24 mouse cellular contexts compared by ENCODE assay signal in genomic region chr8:57575336-57575735, GRCm38 (mm10).
DNase-seq lines count a peak whose midpoint lies in the region; ATAC-seq and TF ChIP-seq lines count a peak whose summit lies in the region.
"Had no signal": no experiment of that assay in that cellular context is flagged by ENCODE, and none has a peak within 500 bp of the region (broad histone marks: within the 10 kb centered on the region; RNA-seq: fewer than 3 reads in every experiment).

No protein-coding gene starts in this region.

- ATAC-seq in embryonic facial prominence, embryonic 11.5 days (replicated peaks; ENCODE audit: insufficient number of reproducible peaks, low FRiP score, low TSS enrichment, low read depth): 0 out of 2 replicates have a peak, but pooled peaks have one; percentile 48
- no peak for ATAC-seq in liver, embryonic 15.5 days (ENCODE audit: insufficient read depth)
- no peak for ATAC-seq in forebrain, embryonic 15.5 days (replicated peaks)
- ATAC-seq in hindbrain, embryonic 13.5 days (ENCODE audit: low FRiP score): no peak
- ATAC-seq: midbrain, embryonic 13.5 days had no signal

- no peaks in the 10 kb centered on the region for H3K27me3 ChIP-seq in embryonic facial prominence, embryonic 11.5 days (ENCODE audit: control insufficient read depth, insufficient read depth, low read length)
- no peaks in the 10 kb centered on the region for H3K27me3 ChIP-seq in embryonic facial prominence, embryonic 10.5 days (replicated peaks; ENCODE audit: low read depth, poor library complexity, severe bottlenecking)
- H3K27me3 ChIP-seq in ES-Bruce4 (ENCODE audit: control insufficient read depth, insufficient read depth, low read length, poor library complexity, severe bottlenecking): no peaks in the 10 kb centered on the region
- no peaks in the 10 kb centered on the region for H3K27me3 ChIP-seq in liver, embryonic 15.5 days
- H3K27me3 ChIP-seq in forebrain, embryonic 15.5 days: no peaks in the 10 kb centered on the region
- H3K27me3 ChIP-seq in hindbrain, embryonic 13.5 days: no peaks in the 10 kb centered on the region
- H3K27me3 ChIP-seq: forebrain, embryonic 12.5 days; hindbrain, embryonic 12.5 days; limb, embryonic 12.5 days; lung, embryonic 15.5 days; midbrain, embryonic 13.5 days had no signal

- no peaks in the 10 kb centered on the region for H3K4me1 ChIP-seq in embryonic facial prominence, embryonic 11.5 days (ENCODE audit: control insufficient read depth, insufficient read depth, low read length)
- peaks cover 15% of the 10 kb centered on the region for H3K4me1 ChIP-seq in embryonic facial prominence, embryonic 10.5 days
- peaks cover 1% of the 10 kb centered on the region for H3K4me1 ChIP-seq in ES-Bruce4 (ENCODE audit: control insufficient read depth, insufficient read depth, low read length)
- H3K4me1 ChIP-seq in liver, embryonic 15.5 days (replicated peaks): peaks cover 38% of the 10 kb centered on the region
- peaks cover 9% of the 10 kb centered on the region; the same call in 1 of the 2 replicates for H3K4me1 ChIP-seq in forebrain, embryonic 15.5 days
- peaks cover 14% of the 10 kb centered on the region for H3K4me1 ChIP-seq in hindbrain, embryonic 13.5 days (replicated peaks)
- peaks cover 4% of the 10 kb centered on the region for H3K4me1 ChIP-seq in lung, adult 2 months (ENCODE audit: control insufficient read depth, insufficient read depth, low read length)

- H3K9ac ChIP-seq in embryonic facial prominence, embryonic 11.5 days (replicated peaks; ENCODE audit: low read length): no peak overlapping the region
- no peak overlapping the region for H3K9ac ChIP-seq in ES-Bruce4 (ENCODE audit: low read depth, poor library complexity, severe bottlenecking)
- H3K9ac ChIP-seq in liver, embryonic 15.5 days: no peak overlapping the region
- H3K9ac ChIP-seq in forebrain, embryonic 15.5 days (replicated peaks): no peak overlapping the region
- H3K9ac ChIP-seq in hindbrain, embryonic 13.5 days: no peak overlapping the region
- H3K9ac ChIP-seq: forebrain, embryonic 12.5 days; heart, embryonic 12.5 days; hindbrain, embryonic 12.5 days; limb, embryonic 12.5 days; lung, embryonic 15.5 days; midbrain, embryonic 13.5 days; neural tube, embryonic 15.5 days had no signal

- no peak for TF ChIP-seq EP300 in ES-Bruce4 (IDR thresholded peaks at IDR 0.05; ENCODE audit: insufficient read depth, low read depth, low read length)

- TF ChIP-seq POLR2A in ES-Bruce4 (IDR thresholded peaks at IDR 0.05; ENCODE audit: insufficient read depth, low read length): no peak
- no peak for TF ChIP-seq POLR2A in lung, adult 2 months (IDR thresholded peaks at IDR 0.05; ENCODE audit: borderline replicate concordance, extremely low read depth, low read depth, low read length)

- no peak for TF ChIP-seq CTCF in ES-Bruce4 (IDR thresholded peaks at IDR 0.05; ENCODE audit: low read depth, low read length)
- no peak for TF ChIP-seq CTCF in lung, adult 2 months (IDR thresholded peaks at IDR 0.05; ENCODE audit: insufficient read depth, low read length)

- H3K4me3 ChIP-seq in embryonic facial prominence, embryonic 11.5 days (ENCODE audit: low read depth, low read length): no peak overlapping the region
- H3K4me3 ChIP-seq in embryonic facial prominence, embryonic 10.5 days: no peak overlapping the region
- H3K4me3 ChIP-seq in ES-Bruce4 (ENCODE audit: low read depth, low read length): no peak overlapping the region
- no peak overlapping the region for H3K4me3 ChIP-seq in liver, embryonic 15.5 days (replicated peaks)
- no peak overlapping the region for H3K4me3 ChIP-seq in forebrain, embryonic 15.5 days
- no peak overlapping the region for H3K4me3 ChIP-seq in hindbrain, embryonic 13.5 days
- no peak overlapping the region for H3K4me3 ChIP-seq in lung, adult 2 months (replicated peaks; ENCODE audit: extremely low read depth, low read depth, low read length)
- H3K4me3 ChIP-seq: forebrain, embryonic 12.5 days; heart, embryonic 12.5 days; hindbrain, embryonic 12.5 days; limb, embryonic 12.5 days; lung, embryonic 15.5 days; midbrain, embryonic 13.5 days; neural tube, embryonic 15.5 days had no signal

- no peak overlapping the region for H3K27ac ChIP-seq in embryonic facial prominence, embryonic 11.5 days (replicated peaks; ENCODE audit: low read depth, low read length)
- no peak overlapping the region for H3K27ac ChIP-seq in embryonic facial prominence, embryonic 10.5 days (replicated peaks)
- 0 out of 2 replicates have a peak overlapping the region, but pooled peaks have one; percentile 22 for H3K27ac ChIP-seq in ES-Bruce4 (ENCODE audit: insufficient read depth, low read length)
- peak overlapping the region; percentile 70 for H3K27ac ChIP-seq in liver, embryonic 15.5 days (replicated peaks)
- no peak overlapping the region for H3K27ac ChIP-seq in forebrain, embryonic 15.5 days (replicated peaks)
- H3K27ac ChIP-seq in hindbrain, embryonic 13.5 days: no peak overlapping the region
- H3K27ac ChIP-seq: forebrain, embryonic 12.5 days; hindbrain, embryonic 12.5 days; limb, embryonic 12.5 days; lung, embryonic 15.5 days; midbrain, embryonic 13.5 days; neural tube, embryonic 15.5 days had no signal

- no peaks in the 10 kb centered on the region for H3K36me3 ChIP-seq in embryonic facial prominence, embryonic 11.5 days (replicated peaks; ENCODE audit: control insufficient read depth, insufficient read depth, low read depth, low read length)
- H3K36me3 ChIP-seq in embryonic facial prominence, embryonic 10.5 days (replicated peaks): peaks cover 5% of the 10 kb centered on the region; the same call in 1 of the 2 replicates
- no peaks in the 10 kb centered on the region for H3K36me3 ChIP-seq in ES-Bruce4 (ENCODE audit: control insufficient read depth, insufficient read depth, low read length, poor library complexity, severe bottlenecking)
- H3K36me3 ChIP-seq in liver, embryonic 15.5 days (replicated peaks): no peaks in the 10 kb centered on the region
- no peaks in the 10 kb centered on the region for H3K36me3 ChIP-seq in forebrain, embryonic 15.5 days
- no peaks in the 10 kb centered on the region for H3K36me3 ChIP-seq in hindbrain, embryonic 13.5 days
- H3K36me3 ChIP-seq: forebrain, embryonic 12.5 days; heart, embryonic 12.5 days; hindbrain, embryonic 12.5 days; limb, embryonic 12.5 days; lung, embryonic 15.5 days; midbrain, embryonic 13.5 days; neural tube, embryonic 15.5 days had no signal

- 87% methylated on average over 9 of the region's 9 CpGs for WGBS in embryonic facial prominence, embryonic 11.5 days
- WGBS in embryonic facial prominence, embryonic 10.5 days: 91% methylated on average over 9 of the region's 9 CpGs
- 75% methylated on average over 9 of the region's 9 CpGs for WGBS in liver, embryonic 15.5 days (ENCODE audit: insufficient replicate concordance)
- WGBS in forebrain, embryonic 15.5 days: 87% methylated on average over 9 of the region's 9 CpGs
- WGBS in hindbrain, embryonic 13.5 days: 84% methylated on average over 9 of the region's 9 CpGs
- WGBS in lung, adult 2 months: 94% methylated on average over 9 of the region's 9 CpGs

- no peak for DNase-seq in embryonic facial prominence, embryonic 11.5 days (ENCODE audit: low spot score)
- no peak for DNase-seq in embryonic facial prominence, embryonic 10.5 days (ENCODE audit: low spot score)
- DNase-seq in thymus, postnatal 14 days: peak; percentile 72
- no peak for DNase-seq in lung, adult 2 months
- DNase-seq: adrenal gland, postnatal 10 days; cerebellum, adult 11 months; cerebellum, postnatal 25 days; gastrocnemius, postnatal 10 days; heart, adult 11 months; heart, postnatal 14 days; kidney, adult 8-10 months; kidney, postnatal 36 days; right cerebral cortex, postnatal 25 days had no signal

- no peaks in the 10 kb centered on the region for H3K9me3 ChIP-seq in embryonic facial prominence, embryonic 11.5 days (replicated peaks; ENCODE audit: control insufficient read depth, low read length)
- no peaks in the 10 kb centered on the region for H3K9me3 ChIP-seq in embryonic facial prominence, embryonic 10.5 days
- no peaks in the 10 kb centered on the region for H3K9me3 ChIP-seq in ES-Bruce4 (replicated peaks; ENCODE audit: control insufficient read depth, insufficient read depth, low read length, poor library complexity, severe bottlenecking)
- H3K9me3 ChIP-seq in liver, embryonic 15.5 days (replicated peaks): no peaks in the 10 kb centered on the region
- no peaks in the 10 kb centered on the region for H3K9me3 ChIP-seq in forebrain, embryonic 15.5 days
- no peaks in the 10 kb centered on the region for H3K9me3 ChIP-seq in hindbrain, embryonic 13.5 days
- H3K9me3 ChIP-seq: forebrain, embryonic 12.5 days; heart, embryonic 12.5 days; hindbrain, embryonic 12.5 days; limb, embryonic 12.5 days; lung, embryonic 15.5 days; midbrain, embryonic 13.5 days; neural tube, embryonic 15.5 days had no signal

- H3K4me2 ChIP-seq in embryonic facial prominence, embryonic 11.5 days (ENCODE audit: low read depth, low read length): no peak overlapping the region
- H3K4me2 ChIP-seq in liver, embryonic 15.5 days: peak overlapping the region; percentile 51; the same call in 1 of the 2 replicates
- no peak overlapping the region for H3K4me2 ChIP-seq in forebrain, embryonic 15.5 days (replicated peaks)
- H3K4me2 ChIP-seq in hindbrain, embryonic 13.5 days: no peak overlapping the region
- H3K4me2 ChIP-seq: forebrain, embryonic 12.5 days; hindbrain, embryonic 12.5 days; limb, embryonic 12.5 days; lung, embryonic 15.5 days; midbrain, embryonic 13.5 days; neural tube, embryonic 15.5 days had no signal

Comparison
In these comparisons a context has a peak if more than half of its experiments do, and no peak if none do; other contexts are left out.
1. H3K27ac ChIP-seq: peak in ES-Bruce4 (single experiment) and liver, embryonic 15.5 days (single experiment); none in embryonic facial prominence, embryonic 11.5 days (single experiment), embryonic facial prominence, embryonic 10.5 days (single experiment), forebrain, embryonic 15.5 days (single experiment) and hindbrain, embryonic 13.5 days (single experiment).